Mouse (Mus musculus) ES-E14 (cell line): ENCODE results near the gene Tubgcp5.

Experiments
- CHD2 ChIP-seq: IDR thresholded peaks from 2 replicates; pipeline ENCODE4 v1.6.1; 2014; ENCODE audit warnings: mild to moderate bottlenecking, low read depth, low read length, inconsistent platforms
- HCFC1 ChIP-seq: IDR thresholded peaks from 2 replicates; pipeline ENCODE4 v1.6.1; 2012; ENCODE audit warnings: low read length, inconsistent platforms, borderline replicate concordance; ENCODE audit not compliant: insufficient read depth
- ZC3H11A ChIP-seq: IDR thresholded peaks from 2 replicates; pipeline ENCODE4 v1.6.1; 2012; ENCODE audit warnings: low read depth, mild to moderate bottlenecking, inconsistent platforms, low read length, borderline replicate concordance
- ZNF384 ChIP-seq: IDR thresholded peaks from 2 replicates; pipeline ENCODE4 v1.6.1; 2012; ENCODE audit warnings: low read depth, low read length, inconsistent platforms

DNA sequence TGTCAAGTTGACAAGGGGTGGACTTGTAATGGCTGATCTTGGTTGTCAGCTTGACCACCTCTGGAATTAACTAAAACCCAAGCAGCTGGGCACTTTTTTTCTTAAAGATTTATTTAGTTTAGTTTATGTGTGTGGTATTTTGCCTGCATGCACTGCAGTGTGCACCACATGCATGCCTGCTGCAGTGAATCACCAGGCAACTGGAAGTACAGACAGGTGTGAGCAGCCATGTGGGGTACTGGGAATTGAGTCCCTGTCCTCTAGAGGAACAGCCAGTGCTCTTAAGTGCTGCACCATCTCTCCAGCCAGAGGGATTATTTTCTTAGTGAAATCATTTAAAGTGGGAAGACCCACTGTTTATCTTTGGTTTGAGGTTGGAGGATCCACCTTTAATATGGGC is 71.1 kb downstream of the Tubgcp5 start:
- TF ChIP-seq CHD2 (no peak), ZC3H11A (no peak), ZNF384 (no peak), HCFC1 (no peak)
